Mouse (Mus musculus): ENCODE data around the gene 1700003E16Rik. TPM values are rescaled to one million over a fixed set of nuclear protein-coding genes. Genes with fewer than 3 reads are reported as not detected.
A peak's percentile ranks its signal among the peaks of the same experiment; 100 is the strongest.

Gene 1700003E16Rik
- polyA plus RNA-seq (2012; rRNA removed) (0.21 and 0.26 TPM in 2 replicates), polyA plus RNA-seq (2014; fragmentation: Nextera tagmentation; extraction: Ambion mirVana) (1.7 and 1.9 TPM in 2 replicates)

- WGBS = 3% methylated on average over 32 of the region's 32 CpGs
- peaks cover 20% of the 10 kb centered on the region for H3K36me3 ChIP-seq (ENCODE audit: control insufficient read depth, insufficient read depth, low read length)
- H3K27me3 ChIP-seq (ENCODE audit: control insufficient read depth, insufficient read depth, low read length) = peaks cover 14% of the 10 kb centered on the region
- H3K9me3 ChIP-seq (ENCODE audit: control insufficient read depth, low read length) = no peaks in the 10 kb centered on the region
- 0 out of 2 replicates have a peak, but pooled peaks cover 3% of the 10 kb centered on the region for H3K4me1 ChIP-seq (ENCODE audit: control insufficient read depth, insufficient read depth, low read length)
- H3K4me3 ChIP-seq (replicated peaks; ENCODE audit: low read length) = peak within 1 kb of the TSS; percentile 54
- DNase-seq (ENCODE audit: low spot score) (peak; percentile 68), ATAC-seq (ENCODE audit: low FRiP score, low read depth) (peak; percentile 91)
- H3K4me2 ChIP-seq (replicated peaks; ENCODE audit: low read depth, low read length, severe bottlenecking) = peak within 1 kb of the TSS; percentile 87
- H3K9ac ChIP-seq (ENCODE audit: low read depth, low read length, severe bottlenecking) = peak within 1 kb of the TSS; percentile 54
- TF ChIP-seq POLR2A (IDR thresholded peaks at IDR 0.05; ENCODE audit: borderline replicate concordance, extremely low read depth, insufficient read depth, insufficient read length) = no peak
- no peak within 1 kb of the TSS for H3K27ac ChIP-seq (replicated peaks; ENCODE audit: low read depth, low read length)
Measured at GRCm38 (mm10) chr6:83156259-83156684, at the start of gene 1700003E16Rik, which contains the start of gene Wdr54. 1700003E16Rik (plus strand) TSS chr6:83156404. Wdr54 (minus strand) TSS chr6:83156397.

GRCm38 (mm10) chr6:83107566-83108400, 48.4 kb upstream of the 1700003E16Rik start:
- no peak for TF ChIP-seq POLR2A (IDR thresholded peaks at IDR 0.05; ENCODE audit: borderline replicate concordance, extremely low read depth, insufficient read depth, insufficient read length)
- no peaks in the 10 kb centered on the region for H3K9me3 ChIP-seq (ENCODE audit: control insufficient read depth, low read length)
- H3K9ac ChIP-seq (ENCODE audit: low read depth, low read length, severe bottlenecking) = no peak overlapping the region
- peak overlapping the region; percentile 86 for H3K4me2 ChIP-seq (replicated peaks; ENCODE audit: low read depth, low read length, severe bottlenecking)
- 36% methylated on average over 12 of the region's 13 CpGs for WGBS
- H3K27ac ChIP-seq (replicated peaks; ENCODE audit: low read depth, low read length) = no peak overlapping the region
- peak overlapping the region; percentile 84 for H3K4me3 ChIP-seq (replicated peaks; ENCODE audit: low read length)
- DNase-seq (ENCODE audit: low spot score) = peak; percentile 53
- peaks cover 19% of the 10 kb centered on the region for H3K4me1 ChIP-seq (ENCODE audit: control insufficient read depth, insufficient read depth, low read length)
- no peaks in the 10 kb centered on the region for H3K27me3 ChIP-seq (ENCODE audit: control insufficient read depth, insufficient read depth, low read length)
- peaks cover 12% of the 10 kb centered on the region; the same call in 1 of the 2 replicates for H3K36me3 ChIP-seq (ENCODE audit: control insufficient read depth, insufficient read depth, low read length)
- ATAC-seq (ENCODE audit: low FRiP score, low read depth) = no peak

- H3K9me3 ChIP-seq (ENCODE audit: control insufficient read depth, low read length) = no peaks in the 10 kb centered on the region
- H3K27ac ChIP-seq (replicated peaks; ENCODE audit: low read depth, low read length) = peak within 1 kb of the TSS; percentile 71
- TF ChIP-seq POLR2A (IDR thresholded peaks at IDR 0.05; ENCODE audit: borderline replicate concordance, extremely low read depth, insufficient read depth, insufficient read length) = peak; percentile 56; the same call in 1 of the 2 replicates
- peaks cover 12% of the 10 kb centered on the region for H3K4me1 ChIP-seq (ENCODE audit: control insufficient read depth, insufficient read depth, low read length)
- ATAC-seq (ENCODE audit: low FRiP score, low read depth) (peak; percentile 87), DNase-seq (ENCODE audit: low spot score) (peak; percentile 72)
- H3K9ac ChIP-seq (ENCODE audit: low read depth, low read length, severe bottlenecking) = peak within 1 kb of the TSS; percentile 89
- WGBS = under 1% methylated on average over 76 of the region's 76 CpGs
- peak within 1 kb of the TSS; percentile 84 for H3K4me3 ChIP-seq (replicated peaks; ENCODE audit: low read length)
- peaks cover 12% of the 10 kb centered on the region; the same call in 1 of the 2 replicates for H3K36me3 ChIP-seq (ENCODE audit: control insufficient read depth, insufficient read depth, low read length)
- peak within 1 kb of the TSS; percentile 86 for H3K4me2 ChIP-seq (replicated peaks; ENCODE audit: low read depth, low read length, severe bottlenecking)
- no peaks in the 10 kb centered on the region for H3K27me3 ChIP-seq (ENCODE audit: control insufficient read depth, insufficient read depth, low read length)
Measured at GRCm38 (mm10) chr6:83108762-83109668, 47.2 kb upstream of the 1700003E16Rik start, which contains the start of gene Mrpl53. Mrpl53 (plus strand) TSS chr6:83109040.

- no peak for TF ChIP-seq POLR2A (IDR thresholded peaks at IDR 0.05; ENCODE audit: borderline replicate concordance, extremely low read depth, insufficient read depth, insufficient read length)
- no peak overlapping the region for H3K4me2 ChIP-seq (replicated peaks; ENCODE audit: low read depth, low read length, severe bottlenecking)
- 90% methylated on average over 4 of the region's 4 CpGs for WGBS
- H3K4me1 ChIP-seq (ENCODE audit: control insufficient read depth, insufficient read depth, low read length) = peaks cover 16% of the 10 kb centered on the region
- ATAC-seq (ENCODE audit: low FRiP score, low read depth) (no peak), DNase-seq (ENCODE audit: low spot score) (no peak)
- H3K36me3 ChIP-seq (ENCODE audit: control insufficient read depth, insufficient read depth, low read length) = peaks cover 13% of the 10 kb centered on the region
- H3K9me3 ChIP-seq (ENCODE audit: control insufficient read depth, low read length) = no peaks in the 10 kb centered on the region
- H3K27ac ChIP-seq (replicated peaks; ENCODE audit: low read depth, low read length) = no peak overlapping the region
- no peak overlapping the region for H3K4me3 ChIP-seq (replicated peaks; ENCODE audit: low read length)
- H3K27me3 ChIP-seq (ENCODE audit: control insufficient read depth, insufficient read depth, low read length) = no peaks in the 10 kb centered on the region
- H3K9ac ChIP-seq (ENCODE audit: low read depth, low read length, severe bottlenecking) = no peak overlapping the region
Measured at GRCm38 (mm10) chr6:83111510-83112136, 44.6 kb upstream of the 1700003E16Rik start.

All from limb, embryonic 14.5 days (tissue).